Mouse (Mus musculus): ENCODE measurements around the gene Unc13d. TPM values are rescaled to one million over a fixed set of nuclear protein-coding genes. Genes with fewer than 3 reads are reported as not detected.

Unc13d gene
- polyA plus RNA-seq, 1 experiment from 2014 or later: 14.9 TPM

- no peak for DNase-seq (ENCODE audit: low spot score)
- Histone ChIP-seq H3K9ac (replicated peaks; ENCODE audit: low read depth) (no peak overlapping the region), H3K4me1 (ENCODE audit: insufficient read depth, low read depth, low read length) (peaks cover 4% of the 10 kb centered on the region; the same call in 1 of the 2 replicates), H3K4me3 (ENCODE audit: low read depth, low read length) (no peak overlapping the region), H3K4me2 (replicated peaks; ENCODE audit: low read depth, low read length) (peak overlapping the region; percentile 61), H3K27ac (ENCODE audit: low read length) (no peak overlapping the region), H3K9me3 (ENCODE audit: low read length) (no peaks in the 10 kb centered on the region), H3K27me3 (replicated peaks; ENCODE audit: insufficient read depth, low read length) (no peaks in the 10 kb centered on the region), H3K36me3 (ENCODE audit: insufficient read depth, low read length) (peaks cover 13% of the 10 kb centered on the region; the same call in 1 of the 2 replicates)
- TF ChIP-seq CTCF (IDR thresholded peaks at IDR 0.05) (0 out of 2 replicates have a peak, but pooled peaks have one; percentile 6), EP300 (IDR thresholded peaks at IDR 0.05) (no peak)
- WGBS: 69% methylated on average over 7 of the region's 7 CpGs
- no peak for ATAC-seq
Measured at GRCm38 (mm10) chr11:116076266-116076540, 1.6 kb downstream of the Unc13d start.

- Histone ChIP-seq H3K4me2 (replicated peaks; ENCODE audit: low read depth, low read length) (peak overlapping the region; percentile 61; the same call in 1 of the 2 replicates), H3K36me3 (ENCODE audit: insufficient read depth, low read length) (peaks cover 13% of the 10 kb centered on the region; the same call in 1 of the 2 replicates), H3K9me3 (ENCODE audit: low read length) (no peaks in the 10 kb centered on the region), H3K4me3 (ENCODE audit: low read depth, low read length) (no peak overlapping the region), H3K4me1 (ENCODE audit: insufficient read depth, low read depth, low read length) (peaks cover 4% of the 10 kb centered on the region; the same call in 1 of the 2 replicates), H3K27me3 (replicated peaks; ENCODE audit: insufficient read depth, low read length) (no peaks in the 10 kb centered on the region), H3K27ac (ENCODE audit: low read length) (no peak overlapping the region), H3K9ac (replicated peaks; ENCODE audit: low read depth) (no peak overlapping the region)
- DNase-seq (ENCODE audit: low spot score) (no peak), ATAC-seq (no peak)
- 45% methylated on average over 19 of the region's 20 CpGs for WGBS
- TF ChIP-seq CTCF (IDR thresholded peaks at IDR 0.05) (peak; percentile 30; the same call in 1 of the 2 replicates), EP300 (IDR thresholded peaks at IDR 0.05) (no peak)
Measured at GRCm38 (mm10) chr11:116075539-116076265, 2.1 kb downstream of the Unc13d start.

- Histone ChIP-seq H3K36me3 (ENCODE audit: insufficient read depth, low read length) (peaks cover 7% of the 10 kb centered on the region; the same call in 1 of the 2 replicates), H3K9ac (replicated peaks; ENCODE audit: low read depth) (no peak overlapping the region), H3K4me1 (ENCODE audit: insufficient read depth, low read depth, low read length) (peaks cover 4% of the 10 kb centered on the region; the same call in 1 of the 2 replicates), H3K27me3 (replicated peaks; ENCODE audit: insufficient read depth, low read length) (no peaks in the 10 kb centered on the region), H3K9me3 (ENCODE audit: low read length) (no peaks in the 10 kb centered on the region), H3K4me2 (replicated peaks; ENCODE audit: low read depth, low read length) (no peak overlapping the region), H3K4me3 (ENCODE audit: low read depth, low read length) (no peak overlapping the region), H3K27ac (ENCODE audit: low read length) (no peak overlapping the region)
- no peak for TF ChIP-seq CTCF (IDR thresholded peaks at IDR 0.05)
- TF ChIP-seq EP300 (IDR thresholded peaks at IDR 0.05): no peak
- WGBS: 53% methylated on average over 7 of the region's 7 CpGs
- no peak for ATAC-seq
- no peak for DNase-seq (ENCODE audit: low spot score)
Measured at GRCm38 (mm10) chr11:116074436-116074991, 3.2 kb downstream of the Unc13d start.

- WGBS: 43% methylated on average over 3 of the region's 3 CpGs
Measured at GRCm38 (mm10) chr11:116072608-116073007, 5.2 kb downstream of the Unc13d start.

GRCm38 (mm10) chr11:116071510-116071909 lies 6.3 kb downstream of the Unc13d start:
- Histone ChIP-seq H3K4me2 (replicated peaks; ENCODE audit: low read depth, low read length) (no peak overlapping the region), H3K27ac (ENCODE audit: low read length) (no peak overlapping the region), H3K36me3 (ENCODE audit: insufficient read depth, low read length) (no peaks in the 10 kb centered on the region), H3K9ac (replicated peaks; ENCODE audit: low read depth) (no peak overlapping the region), H3K27me3 (replicated peaks; ENCODE audit: insufficient read depth, low read length) (no peaks in the 10 kb centered on the region), H3K9me3 (ENCODE audit: low read length) (no peaks in the 10 kb centered on the region), H3K4me3 (ENCODE audit: low read depth, low read length) (no peak overlapping the region), H3K4me1 (ENCODE audit: insufficient read depth, low read depth, low read length) (no peaks in the 10 kb centered on the region)
- TF ChIP-seq CTCF (IDR thresholded peaks at IDR 0.05) (peak; percentile 62), EP300 (IDR thresholded peaks at IDR 0.05) (no peak)
- DNase-seq (ENCODE audit: low spot score) (no peak), ATAC-seq (no peak)
- WGBS: 51% methylated on average over 5 of the region's 5 CpGs

More at GRCm38 (mm10) chr11:116072608-116073007, 5.2 kb downstream of the Unc13d start:
- ATAC-seq (peak; percentile 79), DNase-seq (ENCODE audit: low spot score) (peak; percentile 83)
- Histone ChIP-seq H3K4me3 (ENCODE audit: low read depth, low read length) (no peak overlapping the region), H3K4me1 (ENCODE audit: insufficient read depth, low read depth, low read length) (no peaks in the 10 kb centered on the region; the same call in 1 of the 2 replicates), H3K36me3 (ENCODE audit: insufficient read depth, low read length) (no peaks in the 10 kb centered on the region), H3K27ac (ENCODE audit: low read length) (peak overlapping the region; percentile 40), H3K9ac (replicated peaks; ENCODE audit: low read depth) (no peak overlapping the region), H3K9me3 (ENCODE audit: low read length) (no peaks in the 10 kb centered on the region), H3K27me3 (replicated peaks; ENCODE audit: insufficient read depth, low read length) (no peaks in the 10 kb centered on the region), H3K4me2 (replicated peaks; ENCODE audit: low read depth, low read length) (no peak overlapping the region)
- TF ChIP-seq EP300 (IDR thresholded peaks at IDR 0.05) (peak; percentile 92), CTCF (IDR thresholded peaks at IDR 0.05) (no peak)

GRCm38 (mm10) chr11:116065345-116065744 lies 12.4 kb downstream of the Unc13d start:
- Histone ChIP-seq H3K4me2 (replicated peaks; ENCODE audit: low read depth, low read length) (no peak overlapping the region), H3K4me1 (ENCODE audit: insufficient read depth, low read depth, low read length) (no peaks in the 10 kb centered on the region), H3K27me3 (replicated peaks; ENCODE audit: insufficient read depth, low read length) (no peaks in the 10 kb centered on the region), H3K27ac (ENCODE audit: low read length) (no peak overlapping the region), H3K36me3 (ENCODE audit: insufficient read depth, low read length) (no peaks in the 10 kb centered on the region; the same call in 1 of the 2 replicates), H3K9me3 (ENCODE audit: low read length) (no peaks in the 10 kb centered on the region), H3K4me3 (ENCODE audit: low read depth, low read length) (no peak overlapping the region), H3K9ac (replicated peaks; ENCODE audit: low read depth) (no peak overlapping the region)
- ATAC-seq: no peak
- DNase-seq (ENCODE audit: low spot score): no peak
- WGBS: 80% methylated on average over 12 of the region's 12 CpGs
- no peak for TF ChIP-seq EP300 (IDR thresholded peaks at IDR 0.05)
